Comparison of ENCODE assay signal across 8 mouse cellular contexts in genomic region chr2:84677968-84678880, GRCm38 (mm10). TPM values are rescaled to one million over a fixed set of nuclear protein-coding genes. Genes with fewer than 3 reads are reported as not detected.
A peak's percentile ranks its signal among the peaks of the same experiment; 100 is the strongest.
DNase-seq lines count a peak whose midpoint lies in the region; ATAC-seq and TF ChIP-seq lines count a peak whose summit lies in the region.

Gene Gm28635, minus strand, starts transcription at chr2:84678041.
Gene Med19, plus strand, starts transcription at chr2:84678402.

- H3K4me1 ChIP-seq in embryonic facial prominence, embryonic 14.5 days (ENCODE audit: control insufficient read depth, insufficient read depth, low read length): peaks cover 8% of the 10 kb centered on the region
- H3K4me1 ChIP-seq in heart, adult 2 months (ENCODE audit: control insufficient read depth, insufficient read depth, low read length): peaks cover 3% of the 10 kb centered on the region; the same call in 1 of the 2 replicates
- peaks cover 17% of the 10 kb centered on the region for H3K4me1 ChIP-seq in limb, embryonic 13.5 days
- H3K4me1 ChIP-seq in midbrain, embryonic 16.5 days (ENCODE audit: control insufficient read depth, insufficient read depth, low read length): peaks cover 21% of the 10 kb centered on the region

- H3K9me3 ChIP-seq in embryonic facial prominence, embryonic 14.5 days (ENCODE audit: control insufficient read depth, low read length): no peaks in the 10 kb centered on the region
- no peaks in the 10 kb centered on the region for H3K9me3 ChIP-seq in limb, embryonic 13.5 days
- H3K9me3 ChIP-seq in midbrain, embryonic 16.5 days (replicated peaks; ENCODE audit: control insufficient read depth, low read length, poor library complexity, severe bottlenecking): no peaks in the 10 kb centered on the region

- peaks cover 1% of the 10 kb centered on the region; the same call in 1 of the 2 replicates for H3K79me2 ChIP-seq in heart, adult 2 months (replicated peaks; ENCODE audit: control insufficient read depth, insufficient read depth, low read length)

- TF ChIP-seq CTCF in heart, adult 2 months (IDR thresholded peaks at IDR 0.05): no peak

- peak; percentile 100 for ATAC-seq in embryonic facial prominence, embryonic 14.5 days (ENCODE audit: low read depth)
- ATAC-seq in limb, embryonic 13.5 days (ENCODE audit: low FRiP score, low read depth): peak; percentile 100
- ATAC-seq in midbrain, embryonic 16.5 days: peak; percentile 100

- TF ChIP-seq POLR2A in heart, adult 2 months (IDR thresholded peaks at IDR 0.05; ENCODE audit: insufficient read depth, low read depth, low read length): peak; percentile 69

- H3K9ac ChIP-seq in embryonic facial prominence, embryonic 14.5 days (ENCODE audit: low read depth, low read length): peak within 1 kb of the TSS; percentile 78
- H3K9ac ChIP-seq in heart, adult 2 months (ENCODE audit: low read depth, low read length): peak within 1 kb of the TSS; percentile 88
- peak within 1 kb of the TSS; percentile 86 for H3K9ac ChIP-seq in limb, embryonic 13.5 days
- H3K9ac ChIP-seq in midbrain, embryonic 16.5 days (ENCODE audit: low read depth, low read length): peak within 1 kb of the TSS; percentile 83

- peak; percentile 100 for DNase-seq in 3T3-L1 (ENCODE audit: low read depth, low spot score)
- DNase-seq in adrenal gland, postnatal 4 days (ENCODE audit: low spot score in 2 of 2): peak; percentile 58 to 75
- DNase-seq in embryonic facial prominence, embryonic 14.5 days (ENCODE audit: low spot score): peak; percentile 100
- DNase-seq in heart, adult 2 months: peak; percentile 83 to 95
- peak; percentile 97 to 99 for DNase-seq in kidney, adult 8-10 months
- DNase-seq in spleen, postnatal 10 days (ENCODE audit: low spot score in 2 of 2): peak; percentile 74 to 93

- intact Hi-C loops in heart, adult 2 months (cut with DNase I): loop anchor here (2.0 kb wide), 1 partner anchor 37 kb away; the partner anchor contains the start of gene Zdhhc5

- H3K27ac ChIP-seq in embryonic facial prominence, embryonic 14.5 days (replicated peaks; ENCODE audit: low read depth, low read length): peak within 1 kb of the TSS; percentile 31; the same call in 1 of the 2 replicates
- peak within 1 kb of the TSS; percentile 61 for H3K27ac ChIP-seq in heart, adult 2 months
- H3K27ac ChIP-seq in limb, embryonic 13.5 days: peak within 1 kb of the TSS; percentile 55; the same call in 1 of the 2 replicates
- peak within 1 kb of the TSS; percentile 86 for H3K27ac ChIP-seq in midbrain, embryonic 16.5 days (ENCODE audit: low read length)

- peak within 1 kb of the TSS; percentile 77 for H3K4me2 ChIP-seq in embryonic facial prominence, embryonic 14.5 days (ENCODE audit: low read depth, low read length)
- peak within 1 kb of the TSS; percentile 79 for H3K4me2 ChIP-seq in limb, embryonic 13.5 days (replicated peaks)
- H3K4me2 ChIP-seq in midbrain, embryonic 16.5 days (ENCODE audit: low read length): peak within 1 kb of the TSS; percentile 67

- H3K27me3 ChIP-seq in embryonic facial prominence, embryonic 14.5 days (replicated peaks; ENCODE audit: control insufficient read depth, insufficient read depth, low read length): no peaks in the 10 kb centered on the region
- no peaks in the 10 kb centered on the region for H3K27me3 ChIP-seq in heart, adult 2 months (ENCODE audit: control insufficient read depth, insufficient read depth, low read length)
- H3K27me3 ChIP-seq in limb, embryonic 13.5 days: no peaks in the 10 kb centered on the region
- H3K27me3 ChIP-seq in midbrain, embryonic 16.5 days (ENCODE audit: control insufficient read depth, insufficient read depth, low read depth, low read length): no peaks in the 10 kb centered on the region

- TF ChIP-seq EP300 in heart, adult 2 months (IDR thresholded peaks at IDR 0.05; ENCODE audit: insufficient read depth, low read depth, low read length): 0 out of 2 replicates have a peak, but pooled peaks have one; percentile 21

- under 1% methylated on average over 43 of the region's 44 CpGs for WGBS in embryonic facial prominence, embryonic 14.5 days
- WGBS in heart, adult 2 months: under 1% methylated on average over 44 of the region's 44 CpGs
- 0% methylated on average over 43 of the region's 44 CpGs for WGBS in limb, embryonic 13.5 days
- WGBS in midbrain, embryonic 16.5 days: under 1% methylated on average over 43 of the region's 44 CpGs

- H3K4me3 ChIP-seq in embryonic facial prominence, embryonic 14.5 days (ENCODE audit: low read depth, low read length): peak within 1 kb of the TSS; percentile 80
- H3K4me3 ChIP-seq in heart, adult 2 months: peak within 1 kb of the TSS; percentile 88
- H3K4me3 ChIP-seq in limb, embryonic 13.5 days: peak within 1 kb of the TSS; percentile 97
- H3K4me3 ChIP-seq in midbrain, embryonic 16.5 days (ENCODE audit: low read depth, low read length): peak within 1 kb of the TSS; percentile 98

- H3K36me3 ChIP-seq in embryonic facial prominence, embryonic 14.5 days (ENCODE audit: control insufficient read depth, insufficient read depth, low read length): peaks cover 26% of the 10 kb centered on the region
- H3K36me3 ChIP-seq in heart, adult 2 months (ENCODE audit: control insufficient read depth, insufficient read depth, low read length): no peaks in the 10 kb centered on the region; the same call in 1 of the 2 replicates
- H3K36me3 ChIP-seq in limb, embryonic 13.5 days: peaks cover 34% of the 10 kb centered on the region
- H3K36me3 ChIP-seq in midbrain, embryonic 16.5 days (ENCODE audit: control insufficient read depth, insufficient read depth, low read length): no peaks in the 10 kb centered on the region; the same call in 1 of the 2 replicates

RNA-seq across cellular contexts. Expression of gene Gm28635, which starts in this region (rescaled TPM):
- total RNA-seq in adrenal gland, postnatal 4 days (2021): not detected
- polyA plus RNA-seq in embryonic facial prominence, embryonic 14.5 days (2014; fragmentation: Nextera tagmentation; extraction: Ambion mirVana): not detected in 2 replicates
- 1 to 10 TPM; 5.8 to 5.9 TPM for total RNA-seq in heart, adult 2 months (2021)
- not detected in 2 replicates for polyA plus RNA-seq in heart, adult 2 months (2012; rRNA removed)
- polyA plus RNA-seq in limb, embryonic 13.5 days (2015; fragmentation: Nextera tagmentation; extraction: Ambion mirVana): not detected in 2 replicates
- not detected in 2 replicates for polyA plus RNA-seq in midbrain, embryonic 16.5 days (2015; fragmentation: Nextera tagmentation; extraction: Ambion mirVana)

RNA-seq across cellular contexts. Expression of gene Med19, which starts in this region (rescaled TPM):
- total RNA-seq in adrenal gland, postnatal 4 days (2021): 10 to 100 TPM; 26.7 to 28.6 TPM
- 28.4 and 28.8 TPM in 2 replicates for polyA plus RNA-seq in embryonic facial prominence, embryonic 14.5 days (2014; fragmentation: Nextera tagmentation; extraction: Ambion mirVana)
- total RNA-seq in heart, adult 2 months (2021): 10 to 100 TPM; 11.5 to 14.2 TPM
- 6.8 and 10.4 TPM in 2 replicates for polyA plus RNA-seq in heart, adult 2 months (2012; rRNA removed)
- polyA plus RNA-seq in limb, embryonic 13.5 days (2015; fragmentation: Nextera tagmentation; extraction: Ambion mirVana): 32.2 and 34.5 TPM in 2 replicates
- 52.3 and 53.6 TPM in 2 replicates for polyA plus RNA-seq in midbrain, embryonic 16.5 days (2015; fragmentation: Nextera tagmentation; extraction: Ambion mirVana)

Comparison
In these comparisons a context has a peak if more than half of its experiments do, and no peak if none do; other contexts are left out.
1. Peak in every context shown above with its lines: DNase-seq, ATAC-seq, H3K4me3 ChIP-seq and H3K27ac ChIP-seq.
2. RNA of gene Gm28635 (total RNA-seq): 5.8 to 5.9 TPM in heart, adult 2 months; not detected in adrenal gland, postnatal 4 days; every median in the first group is over 4 times any median in the second.
3. H3K27ac ChIP-seq: peak in every context shown above with its lines; median percentile 86 in midbrain, embryonic 16.5 days; 61 in heart, adult 2 months; 55 in limb, embryonic 13.5 days; 31 in embryonic facial prominence, embryonic 14.5 days.